Mouse (Mus musculus): ENCODE data around the gene Cachd1.

DNA sequence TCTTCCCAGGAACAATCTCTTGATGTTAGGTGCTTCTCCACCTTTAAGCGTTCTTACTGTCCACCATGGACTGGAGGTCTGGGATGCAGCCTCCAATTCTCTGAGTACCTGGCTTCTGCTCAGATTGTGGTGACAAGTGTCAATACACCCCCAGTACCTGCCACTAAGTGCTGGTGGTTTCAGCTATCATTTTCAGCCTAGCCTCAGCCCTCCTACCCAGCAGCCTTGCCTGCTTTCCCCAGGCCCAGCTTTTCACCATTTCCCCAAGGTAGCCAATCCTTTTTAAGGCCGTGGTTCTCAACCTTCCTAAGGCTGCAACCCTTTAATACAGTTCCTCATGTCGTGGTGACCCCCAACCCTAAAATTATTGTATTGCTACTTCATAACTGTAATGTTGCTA is 224.1 kb downstream of the Cachd1 start:
- TF ChIP-seq CTCF (IDR thresholded peaks at IDR 0.05; ENCODE audit: low read depth, low read length) = no peak
- TF ChIP-seq POLR2A (IDR thresholded peaks at IDR 0.05; ENCODE audit: insufficient read depth, low read length) = no peak
